Mouse (Mus musculus): ENCODE measurements around the gene Ston2. TPM values are rescaled to one million over a fixed set of nuclear protein-coding genes. Genes with fewer than 3 reads are reported as not detected.
"Not testable (repeated sequence)": the region's sequence is repeated elsewhere in the genome, so short reads cannot be mapped to it uniquely, and the experiment has no call there.

The Ston2 gene
- polyA plus RNA-seq, 1 experiment from 2014 or later: 6.3 TPM

- Histone ChIP-seq H3K4me3 (peak within 1 kb of the TSS; percentile 89), H3K4me2 (peak within 1 kb of the TSS; percentile 67), H3K27me3 (no peaks in the 10 kb centered on the region), H3K4me1 (replicated peaks) (peaks cover 25% of the 10 kb centered on the region), H3K9me3 (no peaks in the 10 kb centered on the region), H3K36me3 (peaks cover 7% of the 10 kb centered on the region), H3K9ac (peak within 1 kb of the TSS; percentile 100), H3K27ac (peak within 1 kb of the TSS; percentile 100)
- WGBS: 0% methylated on average over 64 of the region's 99 CpGs
- ATAC-seq (ENCODE audit: low FRiP score): peak; percentile 88
Observed at GRCm38 (mm10) chr12:91589847-91590690, 198.1 kb downstream of the Ston2 start, which contains the start of gene Gtf2a1. Gene Gtf2a1, minus strand, starts transcription at chr12:91590487.

DNA sequence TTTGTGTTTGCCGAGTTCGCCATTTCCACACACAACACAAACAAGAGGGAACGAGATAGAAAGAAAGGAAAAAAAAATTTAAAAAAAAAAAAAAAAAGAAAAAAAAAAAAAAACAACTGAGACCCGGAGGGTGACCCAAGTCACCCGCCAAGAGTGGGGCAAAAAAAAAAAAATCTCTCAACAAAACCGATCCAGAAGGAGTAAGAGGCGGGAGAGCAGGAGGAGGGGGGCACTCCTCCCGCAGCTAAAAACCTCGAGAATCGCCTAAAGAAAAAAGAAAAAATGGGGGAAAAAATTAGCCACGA lies 198.7 kb downstream of the Ston2 start:
- Histone ChIP-seq H3K27me3 (no peaks in the 10 kb centered on the region), H3K27ac (peak overlapping the region; percentile 100), H3K36me3 (peaks cover 10% of the 10 kb centered on the region), H3K9ac (peak overlapping the region; percentile 100), H3K4me2 (0 out of 2 replicates have a peak overlapping the region, but pooled peaks have one; percentile 23), H3K4me1 (replicated peaks) (peaks cover 28% of the 10 kb centered on the region), H3K9me3 (no peaks in the 10 kb centered on the region), H3K4me3 (peak overlapping the region; percentile 89)
- WGBS: 0% methylated on average over 11 of the region's 11 CpGs
- no peak for ATAC-seq (ENCODE audit: low FRiP score)

DNA sequence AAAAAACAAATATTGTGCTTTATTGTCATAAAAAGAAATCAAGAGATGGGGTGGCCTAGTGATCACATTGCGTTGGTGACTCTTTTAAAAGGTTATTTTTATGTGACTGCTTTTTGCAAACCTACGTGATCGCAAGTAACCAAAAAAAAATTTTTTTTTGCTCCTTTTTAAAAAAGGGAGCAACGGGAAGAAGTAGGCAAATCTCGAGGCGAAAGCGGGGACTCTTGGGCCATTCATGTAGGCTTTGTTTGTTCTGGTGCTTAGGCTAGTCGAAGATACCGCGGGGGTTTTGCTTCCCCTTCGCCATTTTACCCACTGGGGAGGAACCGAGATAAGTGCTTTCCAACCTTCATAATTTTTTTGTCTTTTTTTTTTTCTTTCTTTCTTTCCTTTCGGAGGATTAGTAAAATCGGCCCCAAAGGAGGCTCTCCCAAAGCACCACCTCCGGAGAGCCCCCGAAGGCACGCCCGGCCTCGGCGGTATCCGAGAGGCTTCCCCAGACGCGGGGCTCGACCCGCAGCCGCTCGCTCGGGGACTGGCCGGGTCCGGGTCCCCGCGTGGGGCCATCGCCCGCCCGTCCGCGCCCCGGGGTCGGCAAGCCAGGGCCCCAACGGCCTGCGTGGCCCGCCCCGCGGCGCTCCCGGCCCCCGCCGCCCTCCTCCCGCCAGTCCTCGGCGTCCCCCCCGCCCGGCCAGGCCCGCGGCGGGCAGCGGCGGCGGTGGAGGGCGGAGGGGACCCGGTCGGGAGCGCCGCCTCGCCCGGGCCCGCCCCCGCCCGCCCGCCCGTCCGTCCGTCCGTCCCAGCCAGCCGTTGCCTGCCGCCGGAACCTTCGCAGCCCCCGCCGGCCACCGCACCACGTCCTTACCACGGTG lies 199.3 kb downstream of the Ston2 start:
- Histone ChIP-seq H3K4me1 (replicated peaks) (peaks cover 33% of the 10 kb centered on the region), H3K9me3 (no peaks in the 10 kb centered on the region), H3K9ac (peak overlapping the region; percentile 100), H3K4me2 (peak overlapping the region; percentile 67), H3K27me3 (no peaks in the 10 kb centered on the region), H3K27ac (peak overlapping the region; percentile 100), H3K36me3 (peaks cover 16% of the 10 kb centered on the region), H3K4me3 (peak overlapping the region; percentile 89)
- ATAC-seq (ENCODE audit: low FRiP score): no peak
- under 1% methylated on average over 56 of the region's 83 CpGs for WGBS

- H3K4me3 ChIP-seq: peak overlapping the region; percentile 89
- under 1% methylated on average over 32 of the region's 32 CpGs for WGBS
- peak overlapping the region; percentile 100 for H3K9ac ChIP-seq
- H3K4me2 ChIP-seq: peak overlapping the region; percentile 67
- H3K36me3 ChIP-seq: peaks cover 16% of the 10 kb centered on the region
- ATAC-seq (ENCODE audit: low FRiP score): peak; percentile 91
- no peaks in the 10 kb centered on the region for H3K9me3 ChIP-seq
- peaks cover 37% of the 10 kb centered on the region for H3K4me1 ChIP-seq (replicated peaks)
- H3K27ac ChIP-seq: peak overlapping the region; percentile 100
- no peaks in the 10 kb centered on the region for H3K27me3 ChIP-seq
Observed at GRCm38 (mm10) chr12:91588176-91588669, 200.0 kb downstream of the Ston2 start.

DNA sequence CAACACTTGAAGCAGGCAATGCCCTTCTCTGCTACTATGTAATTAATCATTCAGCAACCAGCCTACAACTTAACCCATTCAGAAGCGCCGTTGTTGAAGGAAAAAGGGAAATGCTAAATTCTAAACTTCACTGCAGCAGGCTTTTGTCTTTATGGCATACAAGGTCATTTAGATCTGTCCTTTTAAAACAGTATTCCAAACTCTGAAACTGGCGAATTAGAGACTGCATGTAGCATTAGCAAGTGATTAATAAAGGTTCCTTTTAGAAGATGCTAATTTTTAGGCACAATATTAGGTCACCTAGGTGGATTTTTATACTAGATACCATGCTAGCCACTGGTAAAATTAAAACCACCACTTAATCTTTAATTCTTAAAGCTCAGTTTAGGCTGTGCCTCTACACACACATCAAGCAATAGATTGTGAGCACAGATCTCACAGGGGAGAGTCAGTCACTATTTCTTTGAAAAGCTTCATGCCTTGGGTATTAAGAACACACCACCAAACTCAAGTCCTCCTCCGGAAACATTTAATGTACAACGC lies 200.6 kb downstream of the Ston2 start:
- no peak for ATAC-seq (ENCODE audit: low FRiP score)
- 14% methylated on average over 5 of the region's 5 CpGs for WGBS
- Histone ChIP-seq H3K4me1 (replicated peaks) (peaks cover 44% of the 10 kb centered on the region), H3K27ac (peak overlapping the region; percentile 100), H3K4me2 (peak overlapping the region; percentile 67), H3K9ac (peak overlapping the region; percentile 100), H3K27me3 (no peaks in the 10 kb centered on the region), H3K4me3 (peak overlapping the region; percentile 89), H3K9me3 (no peaks in the 10 kb centered on the region), H3K36me3 (peaks cover 16% of the 10 kb centered on the region)

- no peak for ATAC-seq (ENCODE audit: low FRiP score)
- Histone ChIP-seq H3K27ac (peak overlapping the region; percentile 100; the same call in 1 of the 2 replicates), H3K4me3 (peak overlapping the region; percentile 89), H3K27me3 (no peaks in the 10 kb centered on the region), H3K9ac (peak overlapping the region; percentile 100), H3K36me3 (peaks cover 16% of the 10 kb centered on the region), H3K9me3 (no peaks in the 10 kb centered on the region), H3K4me2 (peak overlapping the region; percentile 67), H3K4me1 (replicated peaks) (peaks cover 46% of the 10 kb centered on the region)
- WGBS: 31% methylated on average over 3 of the region's 3 CpGs
Observed at GRCm38 (mm10) chr12:91587077-91587476, 201.1 kb downstream of the Ston2 start.

GRCm38 (mm10) chr12:91585815-91586214 lies 202.4 kb downstream of the Ston2 start:
- not testable (repeated sequence) for H3K9me3 ChIP-seq; H3K27me3 ChIP-seq; H3K9ac ChIP-seq; H3K4me3 ChIP-seq; H3K27ac ChIP-seq; ATAC-seq (ENCODE audit: low FRiP score); H3K4me2 ChIP-seq
- Histone ChIP-seq H3K36me3 (peaks cover 22% of the 10 kb centered on the region), H3K4me1 (replicated peaks) (peaks cover 42% of the 10 kb centered on the region)
- WGBS: 91% methylated on average over 4 of the region's 4 CpGs

DNA sequence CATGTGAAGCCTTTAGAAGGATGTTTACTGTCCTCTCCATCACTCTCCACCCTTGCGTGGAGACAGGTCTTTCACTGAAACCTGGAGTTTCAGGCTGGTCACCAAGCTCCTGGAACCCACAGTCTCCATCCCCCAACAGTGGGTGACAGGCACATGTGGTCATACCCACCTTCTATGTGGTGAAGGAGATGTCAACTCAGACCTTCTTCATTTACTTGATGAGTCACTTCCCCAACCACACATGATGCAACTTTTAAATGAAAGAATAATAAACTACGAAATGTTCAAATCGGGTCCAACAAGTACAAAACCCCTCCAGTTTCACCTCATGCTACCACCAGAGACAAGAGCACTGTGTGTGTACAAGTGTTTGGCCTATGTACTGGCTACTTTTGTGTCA lies 203.0 kb downstream of the Ston2 start:
- H3K27me3 ChIP-seq: no peaks in the 10 kb centered on the region
- H3K9ac ChIP-seq: no peak overlapping the region
- no peak for ATAC-seq (ENCODE audit: low FRiP score)
- H3K4me3 ChIP-seq: no peak overlapping the region
- peaks cover 38% of the 10 kb centered on the region for H3K4me1 ChIP-seq (replicated peaks)
- H3K4me2 ChIP-seq: no peak overlapping the region
- H3K9me3 ChIP-seq: no peaks in the 10 kb centered on the region
- peaks cover 25% of the 10 kb centered on the region for H3K36me3 ChIP-seq
- no peak overlapping the region for H3K27ac ChIP-seq
- 94% methylated on average over 3 of the region's 3 CpGs for WGBS

DNA sequence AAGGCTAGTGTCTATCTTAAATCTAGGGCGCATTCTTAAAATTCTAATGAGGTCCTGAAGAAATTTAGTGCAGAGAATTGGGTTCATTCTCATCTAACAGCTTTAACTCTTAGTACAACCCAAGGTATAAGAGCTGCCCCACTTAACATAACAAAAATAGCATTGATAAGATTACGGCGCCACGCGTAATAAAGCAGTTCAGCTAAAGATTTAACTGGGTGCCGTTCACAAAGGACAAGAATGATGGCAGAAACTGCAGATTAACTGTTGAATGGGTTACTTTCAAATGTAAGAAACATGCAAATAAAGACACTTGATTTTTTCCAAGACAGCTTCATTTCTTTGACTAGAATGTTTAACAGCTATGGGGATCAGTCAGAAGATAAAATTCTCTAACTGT lies 204.8 kb downstream of the Ston2 start:
- ATAC-seq (ENCODE audit: low FRiP score): no peak
- no peak overlapping the region for H3K4me2 ChIP-seq

More for the DNA sequence above, 204.8 kb downstream of the Ston2 start:
- WGBS: 52% methylated on average over 6 of the region's 6 CpGs
- H3K27ac ChIP-seq: no peak overlapping the region
- H3K4me1 ChIP-seq (replicated peaks): peaks cover 38% of the 10 kb centered on the region
- H3K36me3 ChIP-seq: peaks cover 30% of the 10 kb centered on the region
- H3K27me3 ChIP-seq: no peaks in the 10 kb centered on the region
- no peak overlapping the region for H3K4me3 ChIP-seq
- H3K9me3 ChIP-seq: no peaks in the 10 kb centered on the region
- H3K9ac ChIP-seq: no peak overlapping the region; the same call in 1 of the 2 replicates

Small RNA genes lying within 50 kb of the gene (microRNA-seq; reads per million reads assigned to microRNA genes)
- not detected for gene Gm22015

Other genes starting within 250 kb of the Ston2 start
- 74.1 and 77.0 TPM in 2 replicates for gene Gtf2a1, start 197.9 kb downstream of the Ston2 start, polyA plus RNA-seq (2015; fragmentation: Nextera tagmentation; extraction: Ambion mirVana)
- gene Sel1l, start 60.8 kb upstream of the Ston2 start, polyA plus RNA-seq (2015; fragmentation: Nextera tagmentation; extraction: Ambion mirVana): 105 and 106 TPM in 2 replicates

Data from hindbrain, embryonic 13.5 days (tissue).